16 mouse cellular contexts compared by ENCODE assay signal in genomic region chr17:50158565-50158964, GRCm38 (mm10). TPM values are rescaled to one million over a fixed set of nuclear protein-coding genes. Genes with fewer than 3 reads are reported as not detected.
A peak's percentile ranks its signal among the peaks of the same experiment; 100 is the strongest.
DNase-seq lines count a peak whose midpoint lies in the region; ATAC-seq and TF ChIP-seq lines count a peak whose summit lies in the region.
"Had no signal": no experiment of that assay in that cellular context is flagged by ENCODE, and none has a peak within 500 bp of the region (broad histone marks: within the 10 kb centered on the region; RNA-seq: fewer than 3 reads in every experiment).

No protein-coding gene starts in this region.

- peak overlapping the region; percentile 46 for H3K4me2 ChIP-seq in liver, embryonic 13.5 days
- no peak overlapping the region for H3K4me2 ChIP-seq in forebrain, embryonic 11.5 days (ENCODE audit: low read depth, low read length, severe bottlenecking)
- H3K4me2 ChIP-seq: midbrain, embryonic 15.5 days had no signal

- H3K9ac ChIP-seq in liver, embryonic 13.5 days, result peak overlapping the region; percentile 47; the same call in 1 of the 2 replicates
- no peak overlapping the region for H3K9ac ChIP-seq in forebrain, embryonic 11.5 days (ENCODE audit: low read length)
- H3K9ac ChIP-seq: midbrain, embryonic 15.5 days had no signal

- peak overlapping the region; percentile 19; the same call in 1 of the 2 replicates for H3K27ac ChIP-seq in bone marrow, adult 2 months (ENCODE audit: control insufficient read depth, insufficient read depth, low read depth, low read length, poor library complexity)
- peak overlapping the region; percentile 73 for H3K27ac ChIP-seq in liver, embryonic 13.5 days
- peak overlapping the region; percentile 77 for H3K27ac ChIP-seq in small intestine, adult 2 months (ENCODE audit: insufficient read depth, low read depth, low read length)
- H3K27ac ChIP-seq in forebrain, embryonic 11.5 days (ENCODE audit: low read depth, low read length), result no peak overlapping the region
- H3K27ac ChIP-seq: midbrain, embryonic 15.5 days had no signal

- ATAC-seq in liver, embryonic 13.5 days (ENCODE audit: low read depth), result peak; percentile 97
- ATAC-seq in forebrain, embryonic 11.5 days (replicated peaks; ENCODE audit: low FRiP score), result no peak
- ATAC-seq: midbrain, embryonic 15.5 days had no signal

- H3K4me1 ChIP-seq in bone marrow, adult 2 months (ENCODE audit: control insufficient read depth, insufficient read depth, low read length), result peaks cover 10% of the 10 kb centered on the region
- H3K4me1 ChIP-seq in liver, embryonic 13.5 days (replicated peaks), result peaks cover 53% of the 10 kb centered on the region
- peaks cover 5% of the 10 kb centered on the region; the same call in 1 of the 2 replicates for H3K4me1 ChIP-seq in small intestine, adult 2 months (ENCODE audit: control insufficient read depth, insufficient read depth, insufficient read length, low read length)
- H3K4me1 ChIP-seq in forebrain, embryonic 11.5 days (replicated peaks; ENCODE audit: control insufficient read depth, insufficient read depth, low read length), result no peaks in the 10 kb centered on the region

- no peak for TF ChIP-seq CTCF in bone marrow, adult 2 months (IDR thresholded peaks at IDR 0.05; ENCODE audit: control insufficient read depth, insufficient read depth, low read length)
- no peak for TF ChIP-seq CTCF in small intestine, adult 2 months (IDR thresholded peaks at IDR 0.05; ENCODE audit: extremely low read depth, insufficient read length, insufficient replicate concordance, low read depth, low read length)

- peak; percentile 82 for DNase-seq in CD4-positive helper T cell, adult 2 months (ENCODE audit: low read depth, low spot score)
- peak; percentile 46 for DNase-seq in liver, embryonic 13.5 days
- no peak for DNase-seq in adipocyte (ENCODE audit: low spot score)
- no peak for DNase-seq in left cerebral cortex, adult 11 months (ENCODE audit: low spot score)
- DNase-seq in forebrain, embryonic 11.5 days (ENCODE audit: low spot score), result no peak
- no peak for DNase-seq in kidney, postnatal 14 days
- DNase-seq: adrenal gland, postnatal 36 days; cerebellum, postnatal 25 days; gastrocnemius, postnatal 10 days; heart, postnatal 14 days; kidney, adult 18-20 months; lung, adult 18-20 months had no signal

- no peak overlapping the region for H3K4me3 ChIP-seq in bone marrow, adult 2 months (replicated peaks; ENCODE audit: control insufficient read depth, low read depth, low read length)
- H3K4me3 ChIP-seq in liver, embryonic 13.5 days (replicated peaks), result no peak overlapping the region
- H3K4me3 ChIP-seq in small intestine, adult 2 months (ENCODE audit: low read depth, low read length), result no peak overlapping the region
- H3K4me3 ChIP-seq in forebrain, embryonic 11.5 days (ENCODE audit: low read depth, low read length), result no peak overlapping the region
- H3K4me3 ChIP-seq: midbrain, embryonic 15.5 days had no signal

- no peaks in the 10 kb centered on the region for H3K36me3 ChIP-seq in liver, embryonic 13.5 days
- no peaks in the 10 kb centered on the region for H3K36me3 ChIP-seq in small intestine, adult 2 months (ENCODE audit: control insufficient read depth, insufficient read depth, low read length)
- no peaks in the 10 kb centered on the region for H3K36me3 ChIP-seq in forebrain, embryonic 11.5 days (ENCODE audit: control insufficient read depth, insufficient read depth, low read length)
- H3K36me3 ChIP-seq: G1E; midbrain, embryonic 15.5 days had no signal

- no peaks in the 10 kb centered on the region for H3K9me3 ChIP-seq in liver, embryonic 13.5 days (replicated peaks)
- no peaks in the 10 kb centered on the region for H3K9me3 ChIP-seq in forebrain, embryonic 11.5 days (ENCODE audit: control insufficient read depth, low read length)
- H3K9me3 ChIP-seq: midbrain, embryonic 15.5 days had no signal

- no peak for TF ChIP-seq POLR2A in bone marrow, adult 2 months (IDR thresholded peaks at IDR 0.05; ENCODE audit: borderline replicate concordance, control insufficient read depth, low read depth, low read length)
- no peak for TF ChIP-seq POLR2A in small intestine, adult 2 months (IDR thresholded peaks at IDR 0.05; ENCODE audit: low read depth, low read length)

- WGBS in bone marrow, adult 2 months, result 13% methylated on average over 6 of the region's 6 CpGs
- WGBS in liver, embryonic 13.5 days (ENCODE audit: insufficient replicate concordance), result 30% methylated on average over 6 of the region's 6 CpGs
- WGBS in small intestine, adult 2 months, result 60% methylated on average over 6 of the region's 6 CpGs
- WGBS in forebrain, embryonic 11.5 days, result 92% methylated on average over 6 of the region's 6 CpGs

- no peaks in the 10 kb centered on the region for H3K27me3 ChIP-seq in liver, embryonic 13.5 days
- no peaks in the 10 kb centered on the region for H3K27me3 ChIP-seq in small intestine, adult 2 months (ENCODE audit: control insufficient read depth, insufficient read depth, low read length)
- no peaks in the 10 kb centered on the region for H3K27me3 ChIP-seq in forebrain, embryonic 11.5 days (ENCODE audit: control insufficient read depth, insufficient read depth, low read length)
- H3K27me3 ChIP-seq: midbrain, embryonic 15.5 days had no signal

RNA-seq across cellular contexts. Expression of gene Rftn1, which starts 31.9 kb away (rescaled TPM):
- 10.1 and 18.0 TPM in 2 replicates for polyA plus RNA-seq in bone marrow, adult 2 months (2011; ENCODE audit: insufficient read depth, insufficient read length, low replicate concordance, missing spikeins)
- 5.7 and 6.0 TPM in 2 replicates for polyA plus RNA-seq in liver, embryonic 13.5 days (2015; fragmentation: Nextera tagmentation; extraction: Ambion mirVana)
- 6.5 and 24.7 TPM in 2 replicates for polyA plus RNA-seq in small intestine, adult 2 months (2012; rRNA removed)
- 11.6 and 12.9 TPM in 2 replicates for polyA plus RNA-seq in forebrain, embryonic 11.5 days (2014; fragmentation: Nextera tagmentation; extraction: Ambion mirVana)
- polyA plus RNA-seq: G1E had no signal

Comparison
In these comparisons a context has a peak if more than half of its experiments do, and no peak if none do; other contexts are left out.
1. DNase-seq: peak in CD4-positive helper T cell, adult 2 months (single experiment) and liver, embryonic 13.5 days (single experiment); none in adipocyte (single experiment), left cerebral cortex, adult 11 months (single experiment), forebrain, embryonic 11.5 days (single experiment) and kidney, postnatal 14 days (single experiment).